Mouse (Mus musculus): Measurements from ENCODE around the gene Slc45a2.

Slc45a2 gene

GRCm38 (mm10) chr15:11004646-11005045 lies 4.1 kb downstream of the Slc45a2 start:
- DNase-seq (ENCODE audit: low spot score in 2 of 2) = no peak

DNA sequence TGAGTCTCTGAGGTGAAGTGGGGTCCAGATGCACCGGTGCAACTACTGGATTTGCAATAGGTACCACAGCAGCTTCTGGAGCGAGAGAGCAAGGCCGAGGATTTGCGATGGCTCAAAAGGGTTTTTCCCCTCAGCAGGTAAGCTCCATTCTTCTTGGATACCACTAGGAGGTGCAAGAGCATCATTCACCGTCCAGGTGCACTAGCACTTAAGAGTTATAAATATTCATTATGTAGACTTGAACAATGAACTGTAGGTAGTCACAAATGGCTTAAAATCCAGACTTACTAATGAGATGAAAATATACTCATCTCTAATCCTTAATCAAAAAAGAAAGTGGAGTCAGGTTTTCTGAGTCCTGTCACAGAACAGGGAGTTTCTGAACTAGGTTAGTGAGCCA lies 8.2 kb downstream of the Slc45a2 start:
- no peak for DNase-seq (ENCODE audit: low spot score in 2 of 2)

GRCm38 (mm10) chr15:11010976-11011548 lies 10.5 kb downstream of the Slc45a2 start:
- no peak for DNase-seq (ENCODE audit: low spot score in 2 of 2)

GRCm38 (mm10) chr15:11014931-11015330 lies 14.4 kb downstream of the Slc45a2 start:
- DNase-seq (ENCODE audit: low spot score in 2 of 2) = no peak

DNA sequence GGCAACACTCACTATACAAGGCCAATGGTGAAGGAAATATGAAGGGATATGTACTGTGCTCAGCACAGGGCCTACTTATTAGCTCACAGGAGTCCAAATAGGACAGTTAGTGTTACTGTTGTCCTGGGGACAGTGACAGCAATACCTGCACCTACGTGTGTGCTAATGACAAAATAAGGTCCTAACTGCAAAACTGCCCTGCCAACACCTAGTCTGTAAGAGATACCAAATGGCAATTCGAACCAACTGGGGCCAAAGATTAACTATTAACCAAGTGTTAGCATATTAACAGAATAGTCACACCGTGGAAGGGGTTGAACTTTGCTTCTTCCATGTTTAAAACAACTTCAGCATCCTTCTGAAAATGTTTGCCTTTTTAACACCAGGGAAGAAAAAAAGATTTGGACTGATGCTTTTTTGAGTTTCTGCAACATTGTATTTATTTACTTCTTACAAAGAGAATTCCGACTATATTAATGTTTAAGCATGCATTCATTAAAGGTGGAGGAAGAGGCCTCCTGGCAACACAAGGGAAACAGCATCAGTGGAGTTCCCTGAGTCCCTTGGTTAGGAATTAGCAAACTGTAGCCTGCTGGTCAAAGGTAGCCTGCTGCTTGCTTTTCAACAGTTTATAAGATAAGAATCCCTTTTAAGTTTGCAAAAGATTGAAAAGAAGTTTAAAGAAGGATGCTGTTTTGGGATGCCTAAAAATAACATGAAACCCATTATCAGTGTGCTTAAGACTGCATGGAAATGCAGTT lies 26.5 kb downstream of the Slc45a2 start:
- no peak for DNase-seq (ENCODE audit: low spot score in 2 of 2)

GRCm38 (mm10) chr15:11030188-11030587 lies 29.7 kb downstream of the Slc45a2 start:
- DNase-seq (ENCODE audit: low spot score in 2 of 2) = no peak

DNA sequence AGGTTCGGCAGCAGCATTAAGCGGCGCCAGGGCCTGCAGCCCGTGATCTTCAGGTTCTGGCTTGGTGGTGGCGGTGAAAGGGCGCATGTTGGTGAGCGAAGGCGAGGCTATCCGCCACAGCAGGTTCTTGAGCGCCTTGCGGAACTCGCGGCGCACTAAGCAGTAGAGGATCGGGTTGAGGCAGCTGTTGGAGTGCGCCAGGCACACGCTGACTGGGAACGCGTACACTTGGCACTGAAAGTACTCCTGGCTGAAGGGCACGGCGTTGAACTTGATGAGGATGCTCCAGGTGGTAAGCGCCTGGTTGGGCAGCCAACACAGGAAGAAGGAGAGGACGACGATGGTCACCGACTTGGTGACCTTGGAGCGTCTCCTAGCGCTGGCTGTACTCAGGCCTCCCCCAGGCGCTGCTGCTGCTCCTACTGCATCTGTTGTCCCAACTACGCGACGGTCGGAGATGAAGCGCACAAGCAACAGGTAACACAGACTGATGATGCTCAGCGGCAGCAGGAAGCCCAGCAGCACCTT lies 35.5 kb downstream of the Slc45a2 start:
- DNase-seq (ENCODE audit: low spot score in 2 of 2) = no peak

- no peak for DNase-seq (ENCODE audit: low spot score in 2 of 2)
Measured at GRCm38 (mm10) chr15:11036535-11037375, 36.2 kb downstream of the Slc45a2 start.

DNA sequence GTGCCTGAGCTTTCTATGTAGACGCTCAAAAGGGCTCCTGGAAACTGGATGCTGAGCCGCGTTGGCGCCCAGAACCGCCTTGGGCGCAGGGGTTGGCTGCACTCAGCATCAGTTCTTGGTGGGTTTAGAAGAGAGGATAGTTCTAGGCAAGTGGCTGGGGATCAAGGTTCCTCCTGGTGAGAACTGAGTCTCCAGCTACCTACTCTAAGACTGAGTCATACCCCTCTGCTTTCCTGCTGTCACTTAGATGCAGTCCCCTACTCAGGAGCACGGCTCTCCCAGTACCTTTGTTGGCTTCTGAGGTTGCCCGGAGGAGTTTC lies 36.8 kb downstream of the Slc45a2 start:
- no peak for DNase-seq (ENCODE audit: low spot score in 2 of 2)

DNA sequence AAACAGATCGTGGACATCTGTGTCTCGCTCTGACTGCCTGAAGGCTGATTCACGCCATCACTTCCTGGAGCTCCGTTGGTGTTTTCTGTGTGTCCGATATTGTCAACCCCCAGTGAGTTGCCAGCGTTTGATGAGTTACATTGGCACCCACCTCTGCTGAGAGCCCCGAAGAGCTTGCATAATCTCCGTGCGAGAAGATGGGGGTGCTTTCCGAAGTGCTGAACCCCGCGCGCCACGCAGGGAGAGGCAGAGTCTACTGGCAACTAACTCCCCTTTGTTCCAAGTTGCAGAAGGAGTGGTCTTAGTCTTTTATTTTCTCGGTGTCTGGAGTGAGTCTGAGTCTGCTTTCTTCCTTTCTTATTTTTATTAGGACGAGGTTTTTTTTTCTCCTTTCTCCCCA lies 37.2 kb downstream of the Slc45a2 start, which contains the start of gene Rxfp3:
Gene Rxfp3 (minus strand): TSS at position 281 of the 400 bp plus-strand sequence.
- DNase-seq (ENCODE audit: low spot score in 2 of 2) = no peak

DNA sequence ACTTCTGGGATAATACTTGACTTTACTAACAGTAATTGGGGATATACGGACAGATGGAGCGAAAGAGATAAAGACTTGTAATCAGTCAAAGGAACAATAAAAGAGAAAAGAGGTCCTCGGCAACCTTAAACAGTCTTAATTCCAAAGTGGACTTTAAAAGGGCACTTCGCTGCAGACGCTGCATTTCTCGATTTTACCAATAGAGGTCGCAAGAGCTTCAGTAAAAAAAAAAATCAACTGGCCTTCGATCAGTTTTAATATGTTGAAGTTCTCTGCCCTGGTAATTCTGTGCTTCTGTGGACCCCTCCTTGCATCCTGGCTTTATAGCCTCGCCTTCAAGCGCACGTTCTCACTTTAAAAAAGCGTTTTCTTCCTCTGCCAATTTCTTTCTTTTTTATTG lies 38.0 kb downstream of the Slc45a2 start:
- DNase-seq (ENCODE audit: low spot score in 2 of 2) = no peak

GRCm38 (mm10) chr15:11040067-11040466 lies 39.5 kb downstream of the Slc45a2 start:
- no peak for DNase-seq (ENCODE audit: low spot score in 2 of 2)

DNA sequence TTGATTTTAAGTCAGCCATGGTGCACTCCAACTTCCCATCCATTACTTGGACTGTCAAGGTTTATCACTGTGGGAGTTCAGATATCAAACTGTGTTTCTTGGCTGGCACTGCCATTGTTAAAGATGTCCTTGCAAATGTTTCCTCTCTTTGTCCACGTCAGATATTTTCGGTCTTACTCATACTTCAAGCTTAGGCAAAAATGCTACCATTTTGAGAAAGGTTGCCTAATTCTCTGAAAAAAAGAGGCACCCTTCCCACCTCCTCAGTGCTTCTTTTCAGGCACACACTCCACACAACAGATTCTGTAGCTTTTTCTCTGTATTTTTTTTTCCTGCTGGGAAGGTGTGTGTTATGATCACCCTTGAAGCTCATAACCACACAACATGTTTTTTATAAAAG lies 40.7 kb downstream of the Slc45a2 start:
- no peak for DNase-seq (ENCODE audit: low spot score in 2 of 2)

- DNase-seq (ENCODE audit: low spot score in 2 of 2) = no peak
Measured at GRCm38 (mm10) chr15:11042828-11043227, 42.3 kb downstream of the Slc45a2 start.

GRCm38 (mm10) chr15:11053678-11054439 lies 53.3 kb downstream of the Slc45a2 start:
- DNase-seq (ENCODE audit: low spot score in 2 of 2) = no peak

- no peak for DNase-seq (ENCODE audit: low spot score in 2 of 2)
Measured at GRCm38 (mm10) chr15:11054440-11055080, 54.0 kb downstream of the Slc45a2 start.

DNA sequence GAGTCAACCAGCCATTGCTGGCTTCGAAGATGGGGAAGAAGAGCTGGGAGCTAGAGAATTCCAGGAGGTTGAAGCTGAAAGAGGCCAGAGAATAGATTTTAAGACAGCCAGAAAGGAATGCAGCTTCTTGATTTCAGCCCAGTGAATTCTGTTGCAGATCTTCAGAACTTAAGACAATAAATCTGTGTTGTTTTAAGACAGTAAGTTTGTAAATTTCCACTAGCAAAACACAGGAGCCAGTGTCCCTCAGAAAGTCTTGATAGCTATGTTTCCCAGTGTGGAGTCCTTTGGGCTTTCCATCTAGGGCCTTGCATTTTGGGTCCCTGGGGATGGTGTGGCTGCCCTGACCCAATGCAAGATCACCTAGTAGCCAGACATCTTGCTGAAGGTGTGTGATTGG lies 62.4 kb downstream of the Slc45a2 start:
- DNase-seq (ENCODE audit: low spot score in 2 of 2) = no peak

DNA sequence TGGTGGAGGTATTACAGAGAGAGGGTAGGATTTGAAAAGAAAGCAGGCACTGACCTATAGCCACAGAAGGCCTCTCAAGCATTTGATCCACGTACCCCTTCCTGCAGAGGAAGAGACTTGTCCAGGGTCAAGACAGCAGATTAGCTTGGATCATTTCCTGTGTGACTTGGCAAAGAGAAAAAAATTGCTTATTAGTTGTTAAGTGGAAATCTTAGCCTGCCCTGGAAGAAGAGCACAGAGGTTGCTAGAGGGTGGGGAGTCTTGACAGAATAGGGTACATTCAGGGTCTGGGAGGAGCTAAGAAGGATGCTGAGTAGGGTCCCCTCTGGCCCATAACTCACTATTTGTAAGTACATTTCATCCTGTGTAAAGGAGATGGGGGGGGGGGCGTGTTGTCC lies 63.6 kb downstream of the Slc45a2 start:
- DNase-seq (ENCODE audit: low spot score in 2 of 2) = no peak

DNA sequence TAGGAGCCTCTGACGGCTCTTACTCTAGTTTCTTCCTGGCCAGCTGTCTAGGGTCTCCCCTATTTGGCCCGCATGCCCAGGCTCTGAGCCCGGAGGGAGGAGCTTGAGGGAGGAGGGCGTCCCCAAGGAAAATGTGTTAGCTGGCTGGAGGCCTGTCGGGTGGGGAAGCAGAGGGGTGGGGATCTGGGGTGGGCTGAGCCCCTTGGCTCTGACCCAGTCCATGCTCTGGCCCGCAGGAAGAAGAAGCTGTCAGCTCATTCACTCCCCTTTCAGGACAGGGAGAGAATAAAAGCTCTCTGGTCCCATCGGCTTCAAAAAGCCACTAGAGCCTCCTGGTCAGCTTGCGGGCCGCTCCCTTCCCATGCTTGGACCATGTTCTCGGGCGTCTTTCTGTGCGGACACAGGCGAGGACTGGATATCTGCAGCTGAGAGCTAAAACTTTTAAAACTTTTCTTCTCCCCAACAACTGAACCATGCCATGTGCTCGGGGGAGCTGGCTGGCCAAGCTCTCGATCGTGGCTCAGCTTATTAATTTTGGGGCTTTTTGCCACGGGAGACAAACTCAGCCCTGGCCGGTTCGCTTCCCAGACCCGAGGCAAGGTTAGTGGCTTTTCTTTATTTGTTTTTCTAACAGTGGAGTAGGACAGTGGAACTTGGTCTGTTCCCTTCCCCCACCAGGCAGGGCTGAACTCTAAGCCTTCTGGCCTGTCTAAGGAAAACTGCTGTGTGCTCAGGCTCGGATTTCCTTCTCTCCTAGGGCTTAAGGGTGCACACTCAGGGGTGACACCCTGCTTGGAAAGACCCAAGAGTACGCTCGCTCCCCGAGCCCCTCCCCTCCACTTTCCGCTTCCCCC lies 64.3 kb downstream of the Slc45a2 start, which contains the start of gene Adamts12:
Gene Adamts12 (plus strand): TSS at position 233 of the 854 bp plus-strand sequence.
- DNase-seq (ENCODE audit: low spot score in 2 of 2) = no peak

GRCm38 (mm10) chr15:11065528-11066171 lies 65.1 kb downstream of the Slc45a2 start:
- DNase-seq (ENCODE audit: low spot score in 2 of 2) = no peak

Data from right cerebral cortex, postnatal 36 days (tissue).